Mouse (Mus musculus) forebrain, embryonic 13.5 days (tissue): ENCODE measurements around the gene Elp1. TPM values are rescaled to one million over a fixed set of nuclear protein-coding genes. Genes with fewer than 3 reads are reported as not detected.
A peak's percentile ranks its signal among the peaks of the same experiment; 100 is the strongest.

Experiments used
- ATAC-seq: fragments of 200-750 bp; cut with Nextera tagmentation; 2 replicates; pipeline ENCODE4 v1.8.0; 2017
- H3K27ac ChIP-seq: fragments of 300-500 bp; sonication (generic); 2 replicates; pipeline ENCODE4 v1.5.1; 2015; ENCODE audit warnings: inconsistent platforms, mild to moderate bottlenecking, moderate library complexity
- H3K27me3 ChIP-seq: fragments of 300-500 bp; sonication (generic); 2 replicates; pipeline ENCODE4 v1.6.1; 2015; ENCODE audit warnings: mild to moderate bottlenecking, inconsistent platforms
- H3K36me3 ChIP-seq: fragments of 300-500 bp; sonication (generic); 2 replicates; pipeline ENCODE4 v1.6.1; 2015; ENCODE audit warnings: mild to moderate bottlenecking, inconsistent platforms; ENCODE audit not compliant: poor library complexity, severe bottlenecking
- H3K4me1 ChIP-seq: fragments of 300-500 bp; sonication (generic); 2 replicates; pipeline ENCODE4 v1.6.1; 2015; ENCODE audit warnings: inconsistent platforms
- H3K4me2 ChIP-seq: fragments of 300-500 bp; sonication (generic); 2 replicates; pipeline ENCODE4 v1.6.1; 2015; ENCODE audit warnings: inconsistent platforms, mild to moderate bottlenecking, moderate library complexity
- H3K4me3 ChIP-seq: fragments of 300-500 bp; sonication (generic); 2 replicates; pipeline ENCODE4 v1.5.1; 2015; ENCODE audit warnings: mild to moderate bottlenecking, inconsistent platforms
- H3K9ac ChIP-seq: fragments of 300-500 bp; sonication (generic); 2 replicates; pipeline ENCODE4 v1.6.1; 2015; ENCODE audit warnings: mild to moderate bottlenecking, inconsistent platforms
- H3K9me3 ChIP-seq: fragments of 300-500 bp; sonication (generic); replicated peaks from 2 replicates; pipeline ENCODE4 v1.6.1; 2016; ENCODE audit warnings: inconsistent platforms
- WGBS: fragments of 180-500 bp; shearing (Covaris S2); methylation state at CpG from one replicate; pipeline ENCODE4 v1.1.7; 2015; 5-methylcytosine and 5-hydroxymethylcytosine counted together
- polyA plus RNA-seq: library from polyadenylated mRNA; unstranded; fragments of >200 nt; fragmentation: Nextera tagmentation; extraction: Ambion mirVana; gene quantifications from 2 replicates; pipeline ENCODE4 v1.2.1, GENCODE M21; 2015

The Elp1 gene
- polyA plus RNA-seq, 1 experiment from 2014 or later = 54.9 TPM

- Histone ChIP-seq H3K4me3 (no peak overlapping the region), H3K9me3 (no peaks in the 10 kb centered on the region), H3K27ac (peak overlapping the region; percentile 48; the same call in 1 of the 2 replicates), H3K9ac (peak overlapping the region; percentile 34; the same call in 1 of the 2 replicates), H3K4me1 (peaks cover 11% of the 10 kb centered on the region), H3K36me3 (peaks cover 50% of the 10 kb centered on the region), H3K4me2 (no peak overlapping the region), H3K27me3 (no peaks in the 10 kb centered on the region)
- peak; percentile 86 for ATAC-seq
- 23% methylated on average over 7 of the region's 7 CpGs for WGBS
These were observed 27.4 kb upstream of the Elp1 start for GRCm38 (mm10) chr4:56829511-56829921.

- Histone ChIP-seq H3K9me3 (no peaks in the 10 kb centered on the region), H3K4me1 (peaks cover 11% of the 10 kb centered on the region), H3K4me3 (no peak overlapping the region), H3K36me3 (peaks cover 50% of the 10 kb centered on the region), H3K27me3 (no peaks in the 10 kb centered on the region), H3K27ac (no peak overlapping the region), H3K4me2 (no peak overlapping the region), H3K9ac (no peak overlapping the region)
- no peak for ATAC-seq
- 67% methylated on average over 3 of the region's 3 CpGs for WGBS
These were observed 26.8 kb upstream of the Elp1 start for GRCm38 (mm10) chr4:56828932-56829331.

- Histone ChIP-seq H3K36me3 (peaks cover 30% of the 10 kb centered on the region), H3K9ac (no peak overlapping the region), H3K27ac (no peak overlapping the region), H3K4me2 (no peak overlapping the region), H3K4me1 (peaks cover 2% of the 10 kb centered on the region; the same call in 1 of the 2 replicates), H3K27me3 (no peaks in the 10 kb centered on the region), H3K4me3 (no peak overlapping the region), H3K9me3 (no peaks in the 10 kb centered on the region)
- ATAC-seq = no peak
- 89% methylated on average over 9 of the region's 9 CpGs for WGBS
These were observed 22.1 kb upstream of the Elp1 start for GRCm38 (mm10) chr4:56824231-56824630.

- ATAC-seq = 0 out of 2 replicates have a peak, but pooled peaks have one; percentile 51
- H3K27me3 ChIP-seq = no peaks in the 10 kb centered on the region
- H3K4me1 ChIP-seq = no peaks in the 10 kb centered on the region
- H3K27ac ChIP-seq = no peak overlapping the region
- no peak overlapping the region for H3K4me3 ChIP-seq
- no peaks in the 10 kb centered on the region for H3K9me3 ChIP-seq
- H3K4me2 ChIP-seq = no peak overlapping the region
- no peak overlapping the region for H3K9ac ChIP-seq
- H3K36me3 ChIP-seq = peaks cover 17% of the 10 kb centered on the region
These were observed 18.0 kb upstream of the Elp1 start for GRCm38 (mm10) chr4:56820017-56820550.

GRCm38 (mm10) chr4:56815131-56815530, 13.0 kb upstream of the Elp1 start:
- no peak overlapping the region for H3K9ac ChIP-seq
- H3K27ac ChIP-seq = no peak overlapping the region
- H3K4me2 ChIP-seq = no peak overlapping the region
- WGBS = 95% methylated on average over 8 of the region's 8 CpGs
- H3K36me3 ChIP-seq = peaks cover 27% of the 10 kb centered on the region
- no peaks in the 10 kb centered on the region for H3K9me3 ChIP-seq
- no peak overlapping the region for H3K4me3 ChIP-seq
- no peak for ATAC-seq
- H3K27me3 ChIP-seq = no peaks in the 10 kb centered on the region
- no peaks in the 10 kb centered on the region for H3K4me1 ChIP-seq

GRCm38 (mm10) chr4:56812096-56812495, 10.0 kb upstream of the Elp1 start:
- Histone ChIP-seq H3K9me3 (no peaks in the 10 kb centered on the region), H3K27me3 (no peaks in the 10 kb centered on the region), H3K4me2 (no peak overlapping the region), H3K4me3 (no peak overlapping the region), H3K27ac (no peak overlapping the region), H3K9ac (no peak overlapping the region), H3K36me3 (peaks cover 40% of the 10 kb centered on the region), H3K4me1 (no peaks in the 10 kb centered on the region)
- 84% methylated on average over 4 of the region's 4 CpGs for WGBS
- ATAC-seq = no peak

- H3K4me2 ChIP-seq = no peak overlapping the region
- peaks cover 45% of the 10 kb centered on the region for H3K36me3 ChIP-seq
- 64% methylated on average over 3 of the region's 3 CpGs for WGBS
- H3K9me3 ChIP-seq = no peaks in the 10 kb centered on the region
- no peak overlapping the region for H3K9ac ChIP-seq
- no peaks in the 10 kb centered on the region for H3K4me1 ChIP-seq
- H3K27me3 ChIP-seq = no peaks in the 10 kb centered on the region
- H3K4me3 ChIP-seq = no peak overlapping the region
- no peak overlapping the region for H3K27ac ChIP-seq
- no peak for ATAC-seq
These were observed 9.5 kb upstream of the Elp1 start for GRCm38 (mm10) chr4:56811642-56812041.

DNA sequence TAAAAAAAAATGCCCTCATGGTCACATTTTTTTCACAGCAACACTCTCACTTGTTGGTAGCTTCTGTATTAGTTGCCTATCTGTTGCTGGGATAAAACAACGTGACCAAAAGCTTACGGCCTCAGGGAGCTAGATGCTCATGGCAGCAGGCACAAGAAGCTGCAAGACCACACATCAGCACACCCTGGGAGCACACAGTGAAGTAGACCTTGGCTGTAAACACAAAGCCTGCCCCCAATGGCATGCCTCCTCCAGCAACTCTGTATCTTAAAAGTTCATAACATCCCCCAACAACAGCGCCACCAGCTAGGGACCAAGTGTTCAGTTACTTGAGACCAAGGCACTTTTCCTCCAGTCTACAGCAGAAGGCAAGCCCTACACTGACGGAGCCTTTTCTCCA, 6.9 kb upstream of the Elp1 start:
- no peak overlapping the region for H3K9ac ChIP-seq
- H3K36me3 ChIP-seq = peaks cover 46% of the 10 kb centered on the region
- no peak overlapping the region for H3K4me3 ChIP-seq
- no peaks in the 10 kb centered on the region for H3K27me3 ChIP-seq
- H3K4me1 ChIP-seq = 0 out of 2 replicates have a peak, but pooled peaks cover under 1% of the 10 kb centered on the region
- ATAC-seq = no peak
- H3K27ac ChIP-seq = no peak overlapping the region
- WGBS = 84% methylated on average over 4 of the region's 4 CpGs
- H3K9me3 ChIP-seq = no peaks in the 10 kb centered on the region
- H3K4me2 ChIP-seq = no peak overlapping the region

- Histone ChIP-seq H3K36me3 (peaks cover 48% of the 10 kb centered on the region), H3K9me3 (no peaks in the 10 kb centered on the region), H3K9ac (peak overlapping the region; percentile 89), H3K4me2 (peak overlapping the region; percentile 75), H3K4me3 (peak overlapping the region; percentile 89), H3K4me1 (peaks cover 28% of the 10 kb centered on the region), H3K27ac (peak overlapping the region; percentile 67), H3K27me3 (no peaks in the 10 kb centered on the region)
- no peak for ATAC-seq
- WGBS = 1% methylated on average over 25 of the region's 25 CpGs
These were observed 579 bp upstream of the Elp1 start for GRCm38 (mm10) chr4:56802669-56803150.

DNA sequence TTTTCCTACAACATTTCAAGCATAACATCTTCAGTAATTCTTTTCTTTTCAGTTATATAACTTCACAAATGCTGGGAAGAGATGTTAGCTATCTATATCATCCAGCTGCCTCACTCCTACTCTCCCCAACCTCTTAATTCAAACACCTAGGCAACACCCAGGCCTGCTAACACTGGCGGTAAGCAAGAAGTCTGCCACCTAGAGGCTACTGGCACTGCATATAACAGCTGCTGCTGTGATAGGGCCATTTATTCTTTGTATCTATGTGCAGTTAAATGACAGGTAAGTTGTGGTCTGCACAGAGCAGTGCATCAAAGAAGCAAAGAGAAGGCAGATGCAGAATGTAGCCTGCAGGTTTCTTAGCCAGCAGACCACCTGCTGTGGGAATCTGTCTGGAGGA, 10.8 kb downstream of the Elp1 start:
- no peak overlapping the region for H3K4me2 ChIP-seq
- H3K4me3 ChIP-seq = no peak overlapping the region
- no peak overlapping the region for H3K27ac ChIP-seq
- ATAC-seq = 0 out of 2 replicates have a peak, but pooled peaks have one; percentile 50
- WGBS = 36% methylated on average over 1 of the region's 1 CpGs
- peaks cover 93% of the 10 kb centered on the region for H3K36me3 ChIP-seq
- H3K4me1 ChIP-seq = no peaks in the 10 kb centered on the region
- no peaks in the 10 kb centered on the region for H3K27me3 ChIP-seq
- no peak overlapping the region for H3K9ac ChIP-seq
- H3K9me3 ChIP-seq = no peaks in the 10 kb centered on the region

GRCm38 (mm10) chr4:56771065-56771464, 31.1 kb downstream of the Elp1 start:
- no peak for ATAC-seq
- peaks cover 90% of the 10 kb centered on the region for H3K36me3 ChIP-seq
- WGBS = 83% methylated on average over 1 of the region's 1 CpGs

DNA sequence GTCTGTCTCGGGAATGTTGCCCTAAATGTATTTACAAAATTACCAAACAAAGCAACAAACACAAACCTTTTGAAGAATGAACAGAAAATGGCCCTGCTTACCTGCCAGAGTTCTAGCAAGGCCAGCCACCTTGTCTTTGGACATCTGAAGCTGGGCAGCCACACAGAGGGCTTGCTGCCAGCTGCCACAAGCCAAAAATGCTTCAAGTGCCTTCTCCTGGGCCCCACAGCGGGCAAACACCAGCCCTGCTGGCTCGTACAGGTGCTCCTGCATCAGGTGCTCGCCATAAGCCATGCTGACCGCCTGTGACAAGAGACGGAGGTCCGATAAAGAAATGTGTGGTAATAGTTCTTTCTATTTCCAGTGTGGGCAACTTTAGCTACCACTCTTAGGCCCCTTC, 33.2 kb downstream of the Elp1 start:
- no peaks in the 10 kb centered on the region for H3K4me1 ChIP-seq
- no peak overlapping the region for H3K4me3 ChIP-seq
- no peak overlapping the region for H3K9ac ChIP-seq
- ATAC-seq = no peak
- H3K4me2 ChIP-seq = no peak overlapping the region
- no peaks in the 10 kb centered on the region for H3K27me3 ChIP-seq
- 94% methylated on average over 7 of the region's 7 CpGs for whole genome bisulfite sequencing
- no peaks in the 10 kb centered on the region for H3K9me3 ChIP-seq
- peaks cover 96% of the 10 kb centered on the region for H3K36me3 ChIP-seq
- no peak overlapping the region for H3K27ac ChIP-seq

More at GRCm38 (mm10) chr4:56771065-56771464, 31.1 kb downstream of the Elp1 start:
- H3K4me3 ChIP-seq = no peak overlapping the region
- H3K4me2 ChIP-seq = no peak overlapping the region
- H3K27ac ChIP-seq = no peak overlapping the region
- no peaks in the 10 kb centered on the region for H3K4me1 ChIP-seq
- no peak overlapping the region for H3K9ac ChIP-seq
- no peaks in the 10 kb centered on the region for H3K27me3 ChIP-seq
- H3K9me3 ChIP-seq = no peaks in the 10 kb centered on the region

GRCm38 (mm10) chr4:56767861-56768284, 34.3 kb downstream of the Elp1 start:
- Histone ChIP-seq H3K4me2 (no peak overlapping the region), H3K27ac (no peak overlapping the region), H3K36me3 (peaks cover 91% of the 10 kb centered on the region), H3K27me3 (no peaks in the 10 kb centered on the region), H3K9ac (no peak overlapping the region), H3K9me3 (no peaks in the 10 kb centered on the region), H3K4me1 (no peaks in the 10 kb centered on the region), H3K4me3 (no peak overlapping the region)
- WGBS = 73% methylated on average over 5 of the region's 5 CpGs
- no peak for ATAC-seq
